Mouse (Mus musculus): ENCODE data around the gene Utp4.
"Not testable (repeated sequence)": the region's sequence is repeated elsewhere in the genome, so short reads cannot be mapped to it uniquely, and the experiment has no call there.

The Utp4 gene

GRCm38 (mm10) chr8:106905727-106906480 is 12.5 kb downstream of the Utp4 start:
- peak; percentile 45 for DNase-seq

GRCm38 (mm10) chr8:106906635-106907034 is 13.2 kb downstream of the Utp4 start:
- no peak for DNase-seq

GRCm38 (mm10) chr8:106907450-106907849 is 14.0 kb downstream of the Utp4 start:
- DNase-seq, result no peak

- DNase-seq, result no peak
These were observed 14.9 kb downstream of the Utp4 start for GRCm38 (mm10) chr8:106908291-106908690.

- no peak for DNase-seq
These were observed 20.2 kb downstream of the Utp4 start for GRCm38 (mm10) chr8:106913631-106914030.

- DNase-seq, result no peak
These were observed 26.4 kb downstream of the Utp4 start for GRCm38 (mm10) chr8:106919721-106920394.

GRCm38 (mm10) chr8:106920395-106920741 is 26.9 kb downstream of the Utp4 start:
- no peak for DNase-seq

- no peak for DNase-seq
These were observed 30.6 kb downstream of the Utp4 start for GRCm38 (mm10) chr8:106924057-106924456.

- no peak for DNase-seq
These were observed 31.5 kb downstream of the Utp4 start for GRCm38 (mm10) chr8:106924904-106925349.

GRCm38 (mm10) chr8:106925446-106925845 is 32.0 kb downstream of the Utp4 start:
- no peak for DNase-seq

- DNase-seq, result peak; percentile 23
These were observed 33.8 kb downstream of the Utp4 start for GRCm38 (mm10) chr8:106927247-106927646.

GRCm38 (mm10) chr8:106928182-106928581 is 34.7 kb downstream of the Utp4 start:
- DNase-seq, result not testable (repeated sequence)

GRCm38 (mm10) chr8:106929155-106929913 is 35.9 kb downstream of the Utp4 start:
- DNase-seq, result no peak

- DNase-seq, result no peak
These were observed 36.5 kb downstream of the Utp4 start for GRCm38 (mm10) chr8:106929921-106930320.

- DNase-seq, result peak; percentile 17
These were observed 39.1 kb downstream of the Utp4 start for GRCm38 (mm10) chr8:106932376-106933065.

GRCm38 (mm10) chr8:106933506-106934143 is 40.2 kb downstream of the Utp4 start:
- no peak for DNase-seq

- DNase-seq, result no peak
These were observed 41.0 kb downstream of the Utp4 start for GRCm38 (mm10) chr8:106934226-106934977.

GRCm38 (mm10) chr8:106935324-106935869 is 42.0 kb downstream of the Utp4 start, which contains the start of gene Sntb2:
Gene Sntb2 (plus strand): TSS chr8:106935750.
- peak; percentile 93 for DNase-seq

GRCm38 (mm10) chr8:106935899-106936477 is 42.6 kb downstream of the Utp4 start:
- DNase-seq, result peak; percentile 31

- peak; percentile 6 for DNase-seq
These were observed 43.1 kb downstream of the Utp4 start for GRCm38 (mm10) chr8:106936478-106937051.
